Mouse (Mus musculus) C2C12 (cell line): ENCODE results near the gene Nr1i2. TPM values are rescaled to one million over a fixed set of nuclear protein-coding genes. Genes with fewer than 3 reads are reported as not detected.

Source experiments
- H3K27me3 ChIP-seq: one replicate; pipeline ENCODE4 v1.6.1; 2011; ENCODE audit not compliant: control insufficient read depth, insufficient read depth, insufficient read length
- H3K36me3 ChIP-seq: one replicate; pipeline ENCODE4 v1.6.1; 2011; ENCODE audit not compliant: control insufficient read depth, insufficient read depth
- H3K4me3 ChIP-seq: one replicate; pipeline ENCODE4 v1.5.1; 2011; ENCODE audit warnings: mild to moderate bottlenecking, control low read depth; ENCODE audit not compliant: poor library complexity, insufficient read depth, severe bottlenecking
- H3K79me2 ChIP-seq: one replicate; pipeline ENCODE4 v1.6.1; 2011; ENCODE audit not compliant: control insufficient read depth, insufficient read depth
- H3K79me3 ChIP-seq: one replicate; pipeline ENCODE4 v1.6.1; 2011; ENCODE audit warnings: low read depth, control low read depth
- H3ac ChIP-seq: one replicate; pipeline ENCODE3; 2011; ENCODE audit warnings: low read depth; ENCODE audit not compliant: control insufficient read depth, insufficient read length
- CEBPB ChIP-seq: IDR thresholded peaks from one replicate; pipeline ENCODE4 v1.6.1; 2011; ENCODE audit warnings: low read depth, mild to moderate bottlenecking, control low read depth, moderate library complexity
- CTCF ChIP-seq: IDR thresholded peaks from one replicate; pipeline ENCODE4 v1.5.1; 2011; ENCODE audit not compliant: control insufficient read depth, insufficient read depth, insufficient read length
- FOSL1 ChIP-seq: IDR thresholded peaks from one replicate; pipeline ENCODE4 v1.8.0; 2011; ENCODE audit warnings: mild to moderate bottlenecking, low read length; ENCODE audit not compliant: poor library complexity, insufficient read depth, severe bottlenecking
- MAX ChIP-seq: IDR thresholded peaks from one replicate; pipeline ENCODE4 v1.6.1; 2011; ENCODE audit warnings: mild to moderate bottlenecking, control low read depth
- MYOD1 ChIP-seq: IDR thresholded peaks from one replicate; pipeline ENCODE4 v1.6.1; 2011; ENCODE audit warnings: low read depth; ENCODE audit not compliant: control insufficient read depth, insufficient read length
- MYOG ChIP-seq: IDR thresholded peaks from one replicate; pipeline ENCODE4 v1.6.1; 2011; ENCODE audit not compliant: control insufficient read depth, insufficient read length; ENCODE audit errors: extremely low read depth
- USF1 ChIP-seq: IDR thresholded peaks from one replicate; pipeline ENCODE4 v1.6.1; 2011; ENCODE audit warnings: low read depth, mild to moderate bottlenecking, control low read depth, moderate library complexity
- polyA plus RNA-seq: library from polyadenylated mRNA; unstranded; fragments of >200 nt; fragmentation: generic; extraction: Trizol; gene quantifications from one replicate; pipeline ENCODE4 v1.2.1, GENCODE M21; 2012; ENCODE audit warnings: missing spikeins

Nr1i2 gene
- polyA plus RNA-seq, 1 experiment, result not detected

DNA sequence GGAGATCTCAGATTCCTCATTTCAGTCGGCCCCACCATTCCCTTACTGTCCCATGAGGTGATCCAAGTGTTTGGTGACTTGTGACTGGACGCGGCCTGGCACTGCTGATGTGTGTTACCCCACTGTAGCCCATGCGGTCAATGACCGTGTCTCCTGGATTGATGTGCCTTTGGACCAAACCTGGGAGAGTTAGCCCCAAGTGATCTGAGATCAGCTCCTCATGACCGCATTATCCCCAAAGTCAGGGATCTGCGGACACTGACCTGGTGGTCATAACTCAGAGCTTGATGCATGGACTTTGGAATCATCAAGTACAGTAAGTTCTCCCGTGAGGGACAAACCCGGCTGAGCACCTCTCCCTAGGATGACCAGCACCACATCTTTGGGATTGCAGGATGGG is 38.7 kb downstream of the Nr1i2 start:
- Histone ChIP-seq H3ac (no peak overlapping the region), H3K79me2 (no peaks in the 10 kb centered on the region), H3K27me3 (no peaks in the 10 kb centered on the region), H3K4me3 (no peak overlapping the region), H3K36me3 (no peaks in the 10 kb centered on the region), H3K79me3 (no peaks in the 10 kb centered on the region)
- no peak for TF ChIP-seq CEBPB
- no peak for TF ChIP-seq MYOG
- no peak for TF ChIP-seq MYOD1
- TF ChIP-seq FOSL1, result no peak
- no peak for TF ChIP-seq USF1
- TF ChIP-seq MAX, result no peak
- no peak for TF ChIP-seq CTCF

- H3K79me2 ChIP-seq, result no peaks in the 10 kb centered on the region
- H3K79me3 ChIP-seq, result no peaks in the 10 kb centered on the region
- no peaks in the 10 kb centered on the region for H3K27me3 ChIP-seq
- H3ac ChIP-seq, result no peak overlapping the region
- H3K36me3 ChIP-seq, result no peaks in the 10 kb centered on the region
- TF ChIP-seq MYOG (no peak), MAX (no peak), MYOD1 (no peak), FOSL1 (no peak), USF1 (no peak), CEBPB (no peak), CTCF (no peak)
- H3K4me3 ChIP-seq, result no peak overlapping the region
These were observed 39.5 kb downstream of the Nr1i2 start for GRCm38 (mm10) chr16:38255107-38255506.

DNA sequence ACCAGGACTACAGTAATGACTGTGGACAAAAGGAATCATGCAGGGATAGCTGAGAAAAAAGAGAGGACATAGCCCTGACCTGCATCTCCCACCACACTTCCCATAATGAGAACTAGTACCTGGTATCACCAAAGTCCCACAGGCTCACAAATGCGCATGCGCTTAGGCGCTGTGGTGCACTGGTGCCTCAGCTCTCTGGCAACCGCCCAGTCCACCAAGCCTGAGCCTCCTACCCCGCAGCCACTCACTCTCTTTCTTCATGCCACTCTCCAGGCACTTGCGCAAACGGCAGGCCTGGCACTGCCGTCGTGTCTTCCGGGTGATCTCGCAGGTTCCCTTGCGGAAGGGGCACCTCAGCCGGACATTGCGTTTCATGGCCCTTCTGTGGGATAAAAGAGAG is 40.6 kb downstream of the Nr1i2 start:
- Histone ChIP-seq H3K79me3 (no peaks in the 10 kb centered on the region), H3K79me2 (no peaks in the 10 kb centered on the region), H3K27me3 (no peaks in the 10 kb centered on the region), H3ac (no peak overlapping the region), H3K36me3 (no peaks in the 10 kb centered on the region), H3K4me3 (no peak overlapping the region)
- no peak for TF ChIP-seq USF1
- TF ChIP-seq CEBPB, result no peak
- no peak for TF ChIP-seq MAX
- no peak for TF ChIP-seq MYOG
- TF ChIP-seq FOSL1, result no peak

DNA sequence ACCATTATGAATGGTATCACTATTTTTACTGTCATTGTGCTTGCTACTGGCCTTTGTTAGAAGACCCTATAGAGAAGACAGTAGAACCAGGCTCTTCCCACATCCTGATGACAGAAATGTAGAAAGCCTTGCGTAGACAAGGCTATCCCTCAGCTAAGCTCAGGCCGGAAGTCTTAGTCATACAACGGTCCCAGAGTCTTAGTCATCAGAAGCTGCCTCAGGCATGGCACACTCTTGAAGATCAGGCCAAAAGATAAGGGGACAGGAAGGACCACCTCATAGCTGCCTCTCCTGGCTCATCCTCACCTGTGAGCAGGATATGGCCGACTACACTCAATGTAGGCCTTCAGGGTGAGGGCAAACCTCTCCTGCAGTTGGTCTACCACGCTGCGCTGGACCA is 44.2 kb downstream of the Nr1i2 start:
- no peak for TF ChIP-seq MAX
- no peak for TF ChIP-seq FOSL1
- TF ChIP-seq USF1, result no peak
- no peak for TF ChIP-seq MYOG
- TF ChIP-seq CTCF, result no peak
- TF ChIP-seq MYOD1, result no peak
- TF ChIP-seq CEBPB, result no peak
- Histone ChIP-seq H3ac (no peak overlapping the region), H3K27me3 (no peaks in the 10 kb centered on the region), H3K36me3 (no peaks in the 10 kb centered on the region), H3K4me3 (no peak overlapping the region), H3K79me2 (no peaks in the 10 kb centered on the region), H3K79me3 (no peaks in the 10 kb centered on the region)

DNA sequence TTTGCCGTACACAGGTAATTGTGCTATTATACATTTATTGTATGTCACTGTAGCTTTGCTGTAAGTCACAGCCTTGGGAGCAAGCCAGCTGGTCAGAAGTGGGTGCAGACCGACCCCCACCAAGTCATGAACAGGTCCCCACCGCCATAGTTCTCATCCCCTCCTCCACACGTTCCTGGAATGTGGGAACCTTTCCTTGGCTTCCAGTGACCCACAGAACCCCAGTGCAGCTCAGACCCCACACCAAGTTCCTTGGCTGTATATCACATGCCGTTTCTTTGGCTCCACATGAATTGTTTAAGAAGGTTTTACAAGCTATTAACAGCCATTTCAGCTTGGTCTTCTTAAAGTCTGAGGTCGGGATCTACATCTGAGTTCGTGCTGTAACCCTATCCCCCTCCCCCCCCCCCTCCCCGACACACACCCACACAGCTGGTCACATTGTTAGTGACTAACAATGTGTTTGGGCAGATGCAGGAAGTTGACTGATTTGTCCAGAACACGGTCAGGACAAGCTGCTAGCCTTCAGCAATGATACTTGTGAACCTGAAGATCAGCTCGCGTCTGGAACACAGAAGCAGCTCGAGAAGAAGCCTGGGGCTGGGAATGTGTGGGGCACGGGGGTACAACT is 46.2 kb downstream of the Nr1i2 start:
- peak overlapping the region; percentile 26 for H3ac ChIP-seq
- no peaks in the 10 kb centered on the region for H3K79me3 ChIP-seq
- H3K36me3 ChIP-seq, result no peaks in the 10 kb centered on the region
- no peaks in the 10 kb centered on the region for H3K79me2 ChIP-seq
- TF ChIP-seq MYOG, result no peak
- TF ChIP-seq MAX, result no peak
- TF ChIP-seq CEBPB, result no peak
- no peak for TF ChIP-seq CTCF
- TF ChIP-seq MYOD1, result peak; percentile 40
- TF ChIP-seq FOSL1, result no peak
- no peak for TF ChIP-seq USF1
- no peaks in the 10 kb centered on the region for H3K27me3 ChIP-seq
- H3K4me3 ChIP-seq, result no peak overlapping the region

DNA sequence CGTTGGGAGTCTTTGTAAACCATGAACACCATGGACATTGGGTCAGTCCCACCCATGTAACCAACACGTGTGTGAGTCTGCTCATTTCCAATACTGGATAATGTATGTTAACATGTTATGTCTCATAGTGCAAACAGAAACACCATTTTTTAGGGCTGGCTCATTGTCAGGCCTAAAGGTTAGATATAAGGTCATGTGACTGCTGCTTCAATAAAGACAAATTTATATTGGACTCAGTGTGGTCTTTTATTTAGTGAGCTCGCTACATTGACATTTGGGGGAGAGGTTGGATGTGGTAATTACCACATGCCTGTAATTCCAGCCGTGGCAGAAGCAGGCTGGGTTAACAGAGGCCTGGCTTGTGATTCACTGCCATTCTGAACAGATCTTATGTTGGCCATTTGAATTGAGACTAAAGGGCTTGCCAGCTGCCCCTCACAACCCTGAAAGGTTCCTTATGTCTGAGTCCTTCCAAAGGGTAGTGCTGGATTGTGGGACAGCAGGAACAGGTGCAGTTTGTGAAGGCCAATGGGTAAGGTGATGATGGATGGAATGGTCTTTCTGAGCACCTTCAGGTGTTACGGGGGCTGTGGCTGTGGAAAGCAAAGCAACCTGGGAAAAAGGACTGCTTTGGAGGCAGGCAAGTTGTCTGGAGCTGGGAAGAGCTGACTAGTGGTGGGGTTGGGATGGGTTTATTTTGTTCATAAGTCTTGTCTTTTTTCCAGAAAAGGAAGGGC is 48.6 kb downstream of the Nr1i2 start:
- no peaks in the 10 kb centered on the region for H3K79me3 ChIP-seq
- no peak overlapping the region for H3K4me3 ChIP-seq
- no peaks in the 10 kb centered on the region for H3K79me2 ChIP-seq
- TF ChIP-seq USF1 (peak; percentile 78), CTCF (no peak), MYOD1 (peak; percentile 50)
- no peak overlapping the region for H3ac ChIP-seq
- H3K27me3 ChIP-seq, result no peaks in the 10 kb centered on the region
- H3K36me3 ChIP-seq, result peaks cover 14% of the 10 kb centered on the region
